Mouse (Mus musculus): Measurements from ENCODE around the gene Tenm2.

The Tenm2 gene

GRCm38 (mm10) chr11:36592471-36592870, 643.3 kb downstream of the Tenm2 start:
- no peak for DNase-seq (ENCODE audit: low spot score)

- DNase-seq (ENCODE audit: low spot score) = no peak
These were observed 669.6 kb downstream of the Tenm2 start for GRCm38 (mm10) chr11:36566146-36566545.

- DNase-seq (ENCODE audit: low spot score) = no peak
These were observed 672.9 kb downstream of the Tenm2 start for GRCm38 (mm10) chr11:36562851-36563250.

- DNase-seq (ENCODE audit: low spot score) = no peak
These were observed 674.8 kb downstream of the Tenm2 start for GRCm38 (mm10) chr11:36560785-36561548.

- DNase-seq (ENCODE audit: low spot score) = no peak
These were observed 678.4 kb downstream of the Tenm2 start for GRCm38 (mm10) chr11:36557316-36557715.

GRCm38 (mm10) chr11:36553286-36553685, 682.5 kb downstream of the Tenm2 start:
- DNase-seq (ENCODE audit: low spot score) = no peak

- DNase-seq (ENCODE audit: low spot score) = no peak
These were observed 685.1 kb downstream of the Tenm2 start for GRCm38 (mm10) chr11:36550649-36551048.

- no peak for DNase-seq (ENCODE audit: low spot score)
These were observed 686.2 kb downstream of the Tenm2 start for GRCm38 (mm10) chr11:36549398-36550139.

GRCm38 (mm10) chr11:36548139-36548538, 687.6 kb downstream of the Tenm2 start:
- DNase-seq (ENCODE audit: low spot score) = no peak

- no peak for DNase-seq (ENCODE audit: low spot score)
These were observed 697.6 kb downstream of the Tenm2 start for GRCm38 (mm10) chr11:36538144-36538543.

- DNase-seq (ENCODE audit: low spot score) = no peak
These were observed 698.1 kb downstream of the Tenm2 start for GRCm38 (mm10) chr11:36537573-36538133.

- no peak for DNase-seq (ENCODE audit: low spot score)
These were observed 700.2 kb downstream of the Tenm2 start for GRCm38 (mm10) chr11:36535591-36535990.

GRCm38 (mm10) chr11:36531614-36532013, 704.1 kb downstream of the Tenm2 start:
- no peak for DNase-seq (ENCODE audit: low spot score)

GRCm38 (mm10) chr11:36527509-36527908, 708.3 kb downstream of the Tenm2 start:
- no peak for DNase-seq (ENCODE audit: low spot score)

- peak; percentile 65 for DNase-seq (ENCODE audit: low spot score)
These were observed 709.4 kb downstream of the Tenm2 start for GRCm38 (mm10) chr11:36526381-36526780.

- DNase-seq (ENCODE audit: low spot score) = no peak
These were observed 723.3 kb downstream of the Tenm2 start for GRCm38 (mm10) chr11:36512468-36512867.

- DNase-seq (ENCODE audit: low spot score) = no peak
These were observed 727.5 kb downstream of the Tenm2 start for GRCm38 (mm10) chr11:36508312-36508711.

- DNase-seq (ENCODE audit: low spot score) = no peak
These were observed 740.7 kb downstream of the Tenm2 start for GRCm38 (mm10) chr11:36494898-36495548.

- no peak for DNase-seq (ENCODE audit: low spot score)
These were observed 743.5 kb downstream of the Tenm2 start for GRCm38 (mm10) chr11:36492274-36492673.

- DNase-seq (ENCODE audit: low spot score) = no peak
These were observed 745.7 kb downstream of the Tenm2 start for GRCm38 (mm10) chr11:36490085-36490484.

GRCm38 (mm10) chr11:36488666-36489065, 747.1 kb downstream of the Tenm2 start:
- no peak for DNase-seq (ENCODE audit: low spot score)

- no peak for DNase-seq (ENCODE audit: low spot score)
These were observed 749.7 kb downstream of the Tenm2 start for GRCm38 (mm10) chr11:36486092-36486491.
